ENCODE assay signal across 7 mouse cellular contexts in genomic region chr19:54107103-54107821, GRCm38 (mm10).
A peak's percentile ranks its signal among the peaks of the same experiment; 100 is the strongest.
DNase-seq lines count a peak whose midpoint lies in the region; ATAC-seq and TF ChIP-seq lines count a peak whose summit lies in the region.

No protein-coding gene starts in this region.

- 0 out of 2 replicates have a peak, but pooled peaks have one; percentile 30 for ATAC-seq in midbrain, embryonic 12.5 days (ENCODE audit: low FRiP score, low read depth)

- H3K4me1 ChIP-seq in ES-E14 (ENCODE audit: control insufficient read depth in 2 of 2, insufficient read depth in 2 of 2, low read length in 2 of 2, poor library complexity in 1 of 2), result peaks cover 0 to 7% of the 10 kb centered on the region in 2 experiments; a peak in 3 of 4 replicates
- H3K4me1 ChIP-seq in midbrain, embryonic 12.5 days, result peaks cover 11% of the 10 kb centered on the region

- intact Hi-C loops in left cerebral cortex, postnatal 25 days (cut with DNase I), result no loop called here

- H3K36me3 ChIP-seq in ES-E14 (ENCODE audit: control insufficient read depth, insufficient read depth, low read length, poor library complexity, severe bottlenecking), result no peaks in the 10 kb centered on the region
- no peaks in the 10 kb centered on the region for H3K36me3 ChIP-seq in midbrain, embryonic 12.5 days

- H3K4me3 ChIP-seq in ES-E14 (ENCODE audit: insufficient read depth in 1 of 2, low read depth in 1 of 2, low read length in 2 of 2, poor library complexity in 1 of 2, severe bottlenecking in 1 of 2), result peak overlapping the region in 1 of 2 experiments; percentile 28; a peak in 1 of 4 replicates
- H3K4me3 ChIP-seq in midbrain, embryonic 12.5 days, result no peak overlapping the region

- no peak overlapping the region for H3K27ac ChIP-seq in ES-E14 (ENCODE audit: insufficient read depth, low read depth, low read length, poor library complexity, severe bottlenecking)
- H3K27ac ChIP-seq in midbrain, embryonic 12.5 days (replicated peaks), result no peak overlapping the region

- H3K9ac ChIP-seq in ES-E14 (ENCODE audit: insufficient read depth, low read depth, low read length, poor library complexity, severe bottlenecking), result no peak overlapping the region
- H3K9ac ChIP-seq in midbrain, embryonic 12.5 days (replicated peaks), result no peak overlapping the region

- H3K27me3 ChIP-seq in midbrain, embryonic 12.5 days, result no peaks in the 10 kb centered on the region

- no peaks in the 10 kb centered on the region for H3K9me3 ChIP-seq in ES-E14 (ENCODE audit: control insufficient read depth, insufficient read depth, low read depth, low read length)
- no peaks in the 10 kb centered on the region for H3K9me3 ChIP-seq in midbrain, embryonic 12.5 days

- 50% methylated on average over 13 of the region's 13 CpGs for WGBS in midbrain, embryonic 12.5 days

- peak; percentile 45 for DNase-seq in CD4-positive helper T cell, adult 2 months (ENCODE audit: low read depth, low spot score)
- DNase-seq in ES-E14 (ENCODE audit: low read depth, low spot score), result peak; percentile 65
- DNase-seq in heart, postnatal 4 days, result peak; percentile 23
- no peak for DNase-seq in layer of hippocampus, postnatal 25 days (ENCODE audit: extremely low spot score in 1 of 2, low spot score in 1 of 2)
- no peak for DNase-seq in left cerebral cortex, postnatal 25 days (ENCODE audit: low spot score in 2 of 2)
- no peak for DNase-seq in adrenal gland, postnatal 4 days (ENCODE audit: low spot score in 2 of 2)

- H3K4me2 ChIP-seq in midbrain, embryonic 12.5 days (replicated peaks), result no peak overlapping the region

- in situ Hi-C loops in ES-E14 (cut with MboI; ENCODE audit: low sequenced_read_pairs in 2 of 2, unreplicated experiment in 2 of 2), result no loop called here

TF ChIP-seq in ES-E14, 5 proteins besides CTCF, POLR2A, EP300 and RAD21:
- no peak for TF ChIP-seq HCFC1 (IDR thresholded peaks at IDR 0.05; ENCODE audit: borderline replicate concordance, insufficient read depth, low read length)
- no peak for TF ChIP-seq ZC3H11A (IDR thresholded peaks at IDR 0.05; ENCODE audit: borderline replicate concordance, low read depth, low read length)
- TF ChIP-seq CHD2 (IDR thresholded peaks at IDR 0.05; ENCODE audit: low read depth, low read length), result no peak
- TF ChIP-seq MAFK (IDR thresholded peaks at IDR 0.05; ENCODE audit: insufficient read depth, low read depth, low read length), result no peak

Comparison
In these comparisons a context has a peak if more than half of its experiments do, and no peak if none do; other contexts are left out.
1. DNase-seq: peak in CD4-positive helper T cell, adult 2 months (single experiment), ES-E14 (single experiment) and heart, postnatal 4 days (single experiment); none in layer of hippocampus, postnatal 25 days (0 of 2), left cerebral cortex, postnatal 25 days (0 of 2) and adrenal gland, postnatal 4 days (0 of 2).